Mouse (Mus musculus) MEL (cell line): ENCODE data around the gene Rdh7. TPM values are rescaled to one million over a fixed set of nuclear protein-coding genes. Genes with fewer than 3 reads are reported as not detected.

Source experiments
- DNase-seq: peaks from one replicate; pipeline ENCODE4 v3.0.0; 2011; ENCODE audit warnings: low read depth, low spot score
- H3K27ac ChIP-seq: 2 replicates; pipeline ENCODE4 v1.5.1; 2012; ENCODE audit warnings: low read depth, mild to moderate bottlenecking, control low read depth, low read length, moderate library complexity; ENCODE audit not compliant: control insufficient read depth
- H3K27me3 ChIP-seq, 2 experiments: fragments of 150-350 bp in 1 of 2; sonication (generic) in 1 of 2; 2 replicates each; pipeline ENCODE4 v1.6.1; 2012; ENCODE audit warnings: low read length in 2 of 2, mild to moderate bottlenecking in 2 of 2, improper control_type of control experiment in 1 of 2, moderate library complexity in 1 of 2; ENCODE audit not compliant: insufficient read depth in 2 of 2, control insufficient read depth in 1 of 2
- H3K36me3 ChIP-seq, 2 experiments: 2 replicates each; pipeline ENCODE4 v1.6.1; 2012 to 2014; ENCODE audit warnings: low read length in 2 of 2, improper control_type of control experiment in 1 of 2, inconsistent platforms in 1 of 2, mild to moderate bottlenecking in 1 of 2; ENCODE audit not compliant: insufficient read depth in 2 of 2, control insufficient read depth in 1 of 2
- H3K4me1 ChIP-seq, 2 experiments: fragments of 150-350 bp in 1 of 2; sonication (generic) in 1 of 2; 2 replicates each; pipeline ENCODE4 v1.6.1; 2012; ENCODE audit warnings: low read length in 2 of 2, improper control_type of control experiment in 1 of 2, mild to moderate bottlenecking in 1 of 2; ENCODE audit not compliant: insufficient read depth in 2 of 2, control insufficient read depth in 1 of 2
- H3K4me3 ChIP-seq, 2 experiments: fragments of 150-350 bp in 1 of 2; sonication (generic) in 1 of 2; 2 replicates each; pipeline ENCODE4 v1.5.1; 2012; ENCODE audit warnings: low read depth in 2 of 2, low read length in 2 of 2, mild to moderate bottlenecking in 2 of 2, moderate library complexity in 2 of 2, control low read depth in 1 of 2, improper control_type of control experiment in 1 of 2; ENCODE audit not compliant: control insufficient read depth in 1 of 2, insufficient read depth in 1 of 2
- H3K79me2 ChIP-seq: 2 replicates; pipeline ENCODE4 v1.6.1; 2012; ENCODE audit warnings: mild to moderate bottlenecking, low read length, moderate library complexity; ENCODE audit not compliant: control insufficient read depth, poor library complexity, insufficient read depth
- H3K9ac ChIP-seq: 2 replicates; pipeline ENCODE4 v1.6.1; 2012; ENCODE audit warnings: low read depth, mild to moderate bottlenecking, control low read depth, low read length, moderate library complexity; ENCODE audit not compliant: control insufficient read depth, poor library complexity, severe bottlenecking
- H3K9me3 ChIP-seq: fragments of 150-350 bp; sonication (generic); replicated peaks from 2 replicates; pipeline ENCODE4 v1.6.1; 2012; ENCODE audit warnings: mild to moderate bottlenecking, low read length, improper control_type of control experiment, moderate library complexity; ENCODE audit not compliant: insufficient read depth
- BHLHE40 ChIP-seq: IDR thresholded peaks from 2 replicates; pipeline ENCODE4 v1.6.1; 2012; ENCODE audit warnings: low read depth, mild to moderate bottlenecking, inconsistent platforms, low read length, improper control_type of control experiment, borderline replicate concordance
- CHD1 ChIP-seq: IDR thresholded peaks from 2 replicates; pipeline ENCODE4 v1.6.1; 2012; ENCODE audit warnings: low read depth, mild to moderate bottlenecking, inconsistent platforms, low read length, improper control_type of control experiment
- CHD2 ChIP-seq: IDR thresholded peaks from 2 replicates; pipeline ENCODE4 v1.6.1; 2011; ENCODE audit warnings: low read length, improper control_type of control experiment
- CTCF ChIP-seq, 3 experiments: IDR thresholded peaks in 2 of 3; conservative IDR thresholded peaks in 1 of 3; 2 replicates each; pipeline ENCODE4 v1.5.1; 2011 to 2012; ENCODE audit warnings: low read length in 3 of 3, low read depth in 2 of 3, mild to moderate bottlenecking in 2 of 3, improper control_type of control experiment in 1 of 3, inconsistent platforms in 1 of 3, mixed read lengths in 1 of 3, moderate library complexity in 1 of 3; ENCODE audit not compliant: control insufficient read depth in 1 of 3, insufficient read depth in 1 of 3, poor library complexity in 1 of 3, severe bottlenecking in 1 of 3
- EP300 ChIP-seq, 2 experiments: IDR thresholded peaks; 2 replicates each; pipeline ENCODE4 v1.6.1; 2011; ENCODE audit warnings: improper control_type of control experiment in 2 of 2, low read length in 2 of 2, low read depth in 1 of 2, mild to moderate bottlenecking in 1 of 2
- ETS1 ChIP-seq: IDR thresholded peaks from 2 replicates; pipeline ENCODE4 v1.6.1; 2012; ENCODE audit warnings: low read depth, mild to moderate bottlenecking, inconsistent platforms, low read length, improper control_type of control experiment, moderate library complexity
- GABPA ChIP-seq: IDR thresholded peaks from 2 replicates; pipeline ENCODE4 v1.6.1; 2012; ENCODE audit warnings: low read depth, mild to moderate bottlenecking, inconsistent platforms, low read length, improper control_type of control experiment, moderate library complexity
- JUND ChIP-seq: IDR thresholded peaks from 2 replicates; pipeline ENCODE4 v1.6.1; 2011; ENCODE audit warnings: low read depth, mild to moderate bottlenecking, improper control_type of control experiment, low read length
- KAT2A ChIP-seq: conservative IDR thresholded peaks from 2 replicates; pipeline ENCODE4 v1.6.1; 2012; ENCODE audit warnings: low read depth, low read length, improper control_type of control experiment, inconsistent platforms
- MAX ChIP-seq: IDR thresholded peaks from 2 replicates; pipeline ENCODE4 v1.6.1; 2011; ENCODE audit warnings: low read length, improper control_type of control experiment
- MYC ChIP-seq: IDR thresholded peaks from 2 replicates; pipeline ENCODE4 v1.6.1; 2011; ENCODE audit warnings: low read depth, mild to moderate bottlenecking, low read length, improper control_type of control experiment, moderate library complexity
- NELFE ChIP-seq: IDR thresholded peaks from 2 replicates; pipeline ENCODE4 v1.6.1; 2011; ENCODE audit warnings: low read depth, low read length, improper control_type of control experiment
- POLR2A ChIP-seq, 2 experiments: IDR thresholded peaks; 2 replicates each; pipeline ENCODE4 v1.6.1; 2011 to 2012; ENCODE audit warnings: low read length in 2 of 2, mild to moderate bottlenecking in 2 of 2, control low read depth in 1 of 2, improper control_type of control experiment in 1 of 2, low read depth in 1 of 2, moderate library complexity in 1 of 2; ENCODE audit not compliant: control insufficient read depth in 1 of 2, insufficient read depth in 1 of 2, poor library complexity in 1 of 2
- POLR2AphosphoS5 ChIP-seq: IDR thresholded peaks from 2 replicates; pipeline ENCODE4 v1.6.1; 2012; ENCODE audit warnings: low read depth, borderline replicate concordance, mild to moderate bottlenecking, inconsistent platforms, low read length, moderate library complexity, mixed read lengths
- RAD21 ChIP-seq: IDR thresholded peaks from 2 replicates; pipeline ENCODE4 v1.6.1; 2011; ENCODE audit warnings: mild to moderate bottlenecking, low read depth, low read length, improper control_type of control experiment
- RCOR1 ChIP-seq: IDR thresholded peaks from 2 replicates; pipeline ENCODE4 v1.6.1; 2012; ENCODE audit warnings: low read depth, mild to moderate bottlenecking, inconsistent platforms, low read length, improper control_type of control experiment
- SMC3 ChIP-seq: IDR thresholded peaks from 2 replicates; pipeline ENCODE4 v1.6.1; 2011; ENCODE audit warnings: low read depth, low read length, improper control_type of control experiment
- TAL1 ChIP-seq: IDR thresholded peaks from 2 replicates; pipeline ENCODE4 v1.6.1; 2012; ENCODE audit warnings: mild to moderate bottlenecking, inconsistent platforms, low read length, moderate library complexity, mixed read lengths
- TBP ChIP-seq: IDR thresholded peaks from 2 replicates; pipeline ENCODE4 v1.8.0; 2011; ENCODE audit warnings: low read depth, low read length, improper control_type of control experiment
- USF1 ChIP-seq: IDR thresholded peaks from 2 replicates; pipeline ENCODE4 v1.6.1; 2014; ENCODE audit warnings: low read depth, mild to moderate bottlenecking, inconsistent platforms, low read length, improper control_type of control experiment, moderate library complexity
- ZC3H11A ChIP-seq: IDR thresholded peaks from 2 replicates; pipeline ENCODE4 v1.6.1; 2012; ENCODE audit warnings: low read depth, mild to moderate bottlenecking, inconsistent platforms, low read length, improper control_type of control experiment
- ZNF384 ChIP-seq: IDR thresholded peaks from 2 replicates; pipeline ENCODE4 v1.6.1; 2012; ENCODE audit warnings: low read depth, mild to moderate bottlenecking, inconsistent platforms, low read length, improper control_type of control experiment
- polyA plus RNA-seq, 2 experiments: library from polyadenylated mRNA; stranded (reverse) in 1 of 2; unstranded in 1 of 2; fragments of >175 nt in 1 of 2; fragments of >200 nt in 1 of 2; gene quantifications; 2 replicates each; pipeline versions ENCODE4 v1.2.1 to v1.2.4; 2012; ENCODE audit warnings: low replicate concordance in 2 of 2, low read depth in 1 of 2; ENCODE audit not compliant: insufficient read length in 2 of 2, insufficient read depth in 1 of 2, missing spikeins in 1 of 2
- total RNA-seq: library from RNA; depleted of rRNA; stranded (reverse); fragments of 300-350 nt; gene quantifications from 2 replicates; pipeline ENCODE4 v1.2.3, GENCODE M21; 2012

The Rdh7 gene
- total and polyA plus RNA-seq, 3 experiments = not detected

GRCm38 (mm10) chr10:127877681-127878080, 10.9 kb downstream of the Rdh7 start:
- Histone ChIP-seq H3K4me1 (peaks cover 6 to 16% of the 10 kb centered on the region in 2 experiments), H3K36me3 (peaks cover 0 to 9% of the 10 kb centered on the region in 2 experiments; a peak in 2 of 4 replicates), H3K27me3 (no peaks in the 10 kb centered on the region), H3K27ac (no peak overlapping the region), H3K9me3 (no peaks in the 10 kb centered on the region), H3K9ac (no peak overlapping the region), H3K4me3 (no peak overlapping the region), H3K79me2 (no peaks in the 10 kb centered on the region)
- TF ChIP-seq ZNF384 (no peak), JUND (no peak), RCOR1 (0 out of 2 replicates have a peak, but pooled peaks have one; percentile 22), EP300 (IDR thresholded peaks at IDR 0.05; ENCODE audit: low read depth in 1 of 2, low read length in 2 of 2) (0 out of 4 replicates have a peak, but pooled peaks of 1 of the 2 experiments have one; percentile 8)
- peak; percentile 48 for DNase-seq

- Histone ChIP-seq H3K4me1 (no peaks in the 10 kb centered on the region), H3K9me3 (no peaks in the 10 kb centered on the region), H3K4me3 (no peak overlapping the region), H3K9ac (no peak overlapping the region), H3K79me2 (no peaks in the 10 kb centered on the region), H3K27ac (no peak overlapping the region), H3K36me3 (no peaks in the 10 kb centered on the region), H3K27me3 (no peaks in the 10 kb centered on the region)
- no peak for TF ChIP-seq TBP
- no peak for TF ChIP-seq NELFE
- TF ChIP-seq SMC3 = peak; percentile 64
- no peak for TF ChIP-seq CHD2
- TF ChIP-seq KAT2A = no peak
- TF ChIP-seq POLR2AphosphoS5 = no peak
- TF ChIP-seq BHLHE40 = no peak
- 0 out of 2 replicates have a peak, but pooled peaks have one; percentile 8 for TF ChIP-seq ZC3H11A
- no peak for TF ChIP-seq GABPA
- 0 out of 2 replicates have a peak, but pooled peaks have one; percentile 23 for TF ChIP-seq MAX
- no peak for TF ChIP-seq RCOR1
- no peak for TF ChIP-seq POLR2A (IDR thresholded peaks at IDR 0.05; ENCODE audit: control insufficient read depth in 1 of 2, insufficient read depth in 1 of 2, low read depth in 1 of 2, low read length in 2 of 2, poor library complexity in 1 of 2)
- no peak for TF ChIP-seq CHD1
- TF ChIP-seq CTCF (IDR thresholded peaks at IDR 0.05 in 2 of 3, conservative IDR thresholded peaks at IDR 0.05 in 1 of 3; ENCODE audit: control insufficient read depth in 1 of 3, insufficient read depth in 1 of 3, low read depth in 2 of 3, low read length in 3 of 3, poor library complexity in 1 of 3, severe bottlenecking in 1 of 3) = peak; percentile 38 to 62 (median 42); a peak in 5 of 6 replicates
- TF ChIP-seq MYC = 0 out of 2 replicates have a peak, but pooled peaks have one; percentile 48
- TF ChIP-seq ZNF384 = no peak
- TF ChIP-seq USF1 = no peak
- TF ChIP-seq RAD21 = peak; percentile 32
- no peak for TF ChIP-seq TAL1
- no peak for TF ChIP-seq ETS1
- DNase-seq = peak; percentile 52
Measured at GRCm38 (mm10) chr10:127872484-127872883, 16.1 kb downstream of the Rdh7 start.
